Mouse (Mus musculus) splenic B cell, adult 2 months (primary cell): ENCODE measurements around the gene Vcp.

ENCODE experiments used
- DNase-seq: peaks from one replicate; pipeline ENCODE4 v3.0.0-alpha.2; 2011; ENCODE audit warnings: low read depth, low spot score
- H3K27me3 ChIP-seq: 2 replicates; pipeline ENCODE4 v1.6.1; 2012; ENCODE audit warnings: mild to moderate bottlenecking, low read length, moderate library complexity, mixed read lengths; ENCODE audit not compliant: control insufficient read depth, poor library complexity, insufficient read depth, severe bottlenecking
- H3K36me3 ChIP-seq: 2 replicates; pipeline ENCODE4 v1.6.1; 2012; ENCODE audit warnings: mild to moderate bottlenecking, low read length, moderate library complexity, mixed read lengths; ENCODE audit not compliant: control insufficient read depth, poor library complexity, insufficient read depth, severe bottlenecking

Vcp gene

DNA sequence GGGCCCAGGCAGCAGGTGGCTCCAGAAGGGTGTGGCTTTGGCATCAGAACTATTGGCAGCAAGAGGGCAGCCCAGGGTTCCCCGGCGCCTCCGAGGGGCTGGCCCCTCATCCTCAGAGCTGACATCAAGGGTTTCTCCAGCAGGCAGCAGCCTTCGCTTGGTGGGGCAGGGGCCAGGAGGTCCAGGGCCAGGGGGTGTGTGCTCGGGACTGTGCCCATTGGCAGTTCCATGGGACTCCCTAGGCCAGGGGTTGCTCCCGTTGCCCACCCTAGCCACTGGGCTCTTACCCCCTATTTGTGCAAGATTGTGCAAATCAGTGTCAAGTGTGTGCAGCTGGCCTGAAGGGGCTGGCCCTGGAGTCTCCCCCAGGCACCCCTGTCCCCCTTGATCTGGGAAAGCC lies 35.5 kb upstream of the Vcp start:
- no peak for DNase-seq
- Histone ChIP-seq H3K36me3 (no peaks in the 10 kb centered on the region; the same call in 1 of the 2 replicates), H3K27me3 (no peaks in the 10 kb centered on the region)

DNA sequence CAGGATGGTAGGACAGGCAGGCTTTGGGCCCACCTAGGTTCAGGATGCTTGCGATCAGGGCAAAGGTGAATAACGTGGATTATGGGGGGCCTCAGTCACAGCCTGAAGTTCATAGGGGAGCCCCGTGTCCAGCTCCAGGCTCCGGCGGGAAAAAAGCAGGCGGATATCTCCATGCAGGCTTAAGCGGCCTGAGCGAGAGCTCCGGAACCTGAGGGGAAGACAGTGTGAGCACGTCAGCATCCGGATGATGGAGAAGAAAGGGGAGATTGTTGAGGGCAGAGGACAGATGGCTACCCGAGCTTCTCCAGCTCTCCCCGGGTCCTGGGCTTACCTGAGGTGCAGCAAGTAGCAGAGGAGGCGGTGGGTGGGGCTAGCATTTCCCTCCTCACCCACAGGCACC lies 33.2 kb upstream of the Vcp start:
- no peak for DNase-seq
- peaks cover 2% of the 10 kb centered on the region; the same call in 1 of the 2 replicates for H3K36me3 ChIP-seq

DNA sequence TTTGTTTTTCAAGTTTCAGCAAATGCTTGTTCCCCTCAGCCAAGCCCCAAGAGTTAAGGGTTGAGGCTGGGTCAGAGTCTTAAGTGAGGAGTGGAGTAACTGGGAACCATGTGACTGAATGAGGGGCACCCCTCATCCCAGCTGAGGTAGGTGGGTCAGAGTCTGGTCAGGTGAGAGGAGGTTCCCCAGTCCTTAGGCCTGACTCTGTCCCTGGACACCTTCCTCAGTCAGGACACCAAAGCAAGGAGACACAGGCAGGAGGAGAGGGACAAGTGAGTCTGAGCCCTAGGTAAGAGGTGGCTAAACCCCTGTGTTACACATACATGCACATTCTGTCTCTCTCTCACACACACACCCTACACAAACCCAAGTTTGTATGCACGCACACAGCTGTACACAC lies 32.2 kb upstream of the Vcp start:
- DNase-seq, result no peak
- H3K27me3 ChIP-seq, result no peaks in the 10 kb centered on the region

More for the DNA sequence above, 33.2 kb upstream of the Vcp start:
- no peaks in the 10 kb centered on the region for H3K27me3 ChIP-seq

DNA sequence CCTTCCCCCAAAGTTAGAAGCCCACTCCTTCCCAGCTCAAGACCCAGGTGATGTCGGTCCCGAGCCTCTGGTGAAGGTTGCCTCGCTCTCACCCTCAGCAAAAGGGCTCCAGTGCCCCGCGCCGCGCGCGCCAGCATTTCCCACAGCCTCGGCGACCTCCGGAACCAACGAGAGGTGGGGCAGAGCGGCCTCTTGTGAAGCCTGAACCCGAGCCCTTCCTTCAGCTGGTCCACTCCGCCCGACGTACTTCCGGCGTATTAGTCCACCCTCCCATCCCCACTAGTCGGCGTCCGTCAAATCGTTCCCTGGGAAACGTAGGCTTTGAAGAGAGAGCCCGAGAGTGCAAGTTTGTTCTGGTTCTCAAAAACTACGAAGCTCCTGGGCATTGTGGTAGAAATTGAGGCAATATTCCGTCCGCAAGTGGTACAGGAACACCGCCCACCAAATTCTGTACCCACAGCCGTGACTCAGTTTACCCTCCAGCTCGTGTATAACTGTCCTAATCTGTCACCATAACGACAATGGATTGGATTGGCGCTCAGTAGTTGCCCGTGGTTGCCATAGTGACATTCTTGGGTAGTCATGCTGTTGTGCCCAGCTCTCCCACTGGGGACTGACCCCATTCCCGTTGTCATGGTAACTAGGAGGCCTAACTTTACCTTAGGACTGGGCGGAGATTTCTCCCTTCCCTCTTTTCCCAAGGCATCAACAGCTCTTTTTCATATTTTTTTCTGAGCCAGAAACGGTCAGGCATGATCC lies 31.1 kb upstream of the Vcp start, which contains the start of gene Stoml2:
Gene Stoml2, minus strand, starts transcription at position 474 of the 759 bp plus-strand sequence.
- Histone ChIP-seq H3K36me3 (peaks cover 4% of the 10 kb centered on the region), H3K27me3 (no peaks in the 10 kb centered on the region)
- peak; percentile 93 for DNase-seq

More for the DNA sequence above, 32.2 kb upstream of the Vcp start:
- H3K36me3 ChIP-seq, result peaks cover 4% of the 10 kb centered on the region; the same call in 1 of the 2 replicates

DNA sequence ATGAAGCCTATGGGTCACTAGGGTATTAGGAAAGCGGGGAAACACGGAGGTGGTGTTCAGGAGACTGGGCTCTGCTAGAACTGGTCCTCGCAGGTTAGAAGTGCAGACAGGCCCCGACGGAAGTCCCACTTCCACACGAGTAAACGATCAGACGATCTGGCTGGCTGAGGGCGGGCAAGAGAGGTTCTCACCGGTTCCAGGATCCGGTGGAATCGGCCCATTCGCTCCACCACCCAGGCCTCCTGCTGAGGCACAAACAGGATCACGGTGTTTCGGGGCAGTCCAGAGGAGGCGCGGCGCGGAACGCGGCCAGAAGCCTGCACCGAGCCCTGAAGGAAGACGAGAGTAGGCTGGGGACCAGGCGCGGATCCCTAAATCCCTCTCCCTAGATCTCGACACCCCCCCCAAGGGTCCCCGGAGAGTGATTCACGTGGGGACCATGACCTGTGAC lies 30.5 kb upstream of the Vcp start:
- peak; percentile 26 for DNase-seq
- no peaks in the 10 kb centered on the region for H3K27me3 ChIP-seq
- peaks cover 4% of the 10 kb centered on the region for H3K36me3 ChIP-seq

DNA sequence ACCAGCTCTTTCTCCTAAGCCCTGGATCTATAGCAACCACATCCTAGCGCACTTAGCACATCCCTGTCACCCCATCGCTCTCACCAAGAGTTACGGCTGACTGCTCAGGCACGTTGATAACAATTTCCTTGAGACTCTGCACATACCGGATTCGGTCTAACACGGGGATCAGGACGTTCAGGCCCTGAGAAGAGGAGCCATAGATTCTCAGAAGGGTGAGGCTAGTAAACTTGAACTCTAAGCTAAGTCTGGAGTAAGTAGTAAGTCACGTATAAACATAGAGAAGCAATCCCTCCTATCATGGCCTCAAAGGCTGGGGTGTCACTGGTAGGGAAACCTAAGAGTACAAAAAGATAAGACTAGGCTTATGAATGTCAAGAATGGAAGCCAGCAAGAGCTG lies 30.0 kb upstream of the Vcp start:
- no peak for DNase-seq
- H3K36me3 ChIP-seq, result peaks cover 4% of the 10 kb centered on the region

DNA sequence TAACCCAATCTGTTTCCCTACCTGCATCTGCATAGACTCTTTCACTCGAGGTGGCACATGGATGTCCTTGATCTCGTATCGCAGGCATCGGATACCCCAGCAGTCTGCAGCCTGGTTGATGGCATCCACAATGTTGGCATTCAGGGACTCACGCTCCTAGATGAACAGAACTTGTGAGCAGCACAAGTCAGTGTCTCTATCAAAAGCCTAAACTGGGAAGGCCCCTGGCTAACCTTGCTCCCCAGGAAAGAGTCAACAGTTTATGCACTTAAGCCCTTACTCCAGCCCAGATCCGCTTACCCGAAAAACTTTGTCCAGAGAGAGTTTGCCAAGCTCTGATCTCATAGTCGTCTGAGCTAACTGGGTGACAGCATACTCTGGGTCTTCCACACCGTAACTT lies 29.4 kb upstream of the Vcp start:
- DNase-seq, result no peak
- Histone ChIP-seq H3K36me3 (peaks cover 4% of the 10 kb centered on the region), H3K27me3 (no peaks in the 10 kb centered on the region)

More for the DNA sequence above, 30.0 kb upstream of the Vcp start:
- H3K27me3 ChIP-seq, result no peaks in the 10 kb centered on the region

DNA sequence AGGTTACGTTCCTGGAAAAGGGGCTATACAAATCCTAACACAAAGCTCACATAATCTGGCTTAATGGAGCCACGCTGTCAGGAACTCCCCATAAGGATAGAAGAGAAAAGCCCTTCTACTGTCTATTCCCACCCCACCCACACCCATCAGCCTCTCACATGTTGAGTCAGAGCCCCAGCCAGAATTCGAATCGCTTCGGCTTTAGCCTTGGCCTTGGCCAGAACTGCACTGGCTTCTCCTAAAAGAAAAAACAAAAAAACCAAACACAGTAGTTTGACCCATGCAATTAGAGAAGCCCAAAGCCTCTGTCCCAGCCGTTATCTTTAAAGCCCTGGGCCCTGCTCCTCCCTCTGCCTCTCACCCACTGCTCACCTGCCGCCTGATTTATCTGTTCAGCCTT lies 28.8 kb upstream of the Vcp start:
- Histone ChIP-seq H3K27me3 (no peaks in the 10 kb centered on the region), H3K36me3 (peaks cover 4% of the 10 kb centered on the region)
- DNase-seq, result no peak

DNA sequence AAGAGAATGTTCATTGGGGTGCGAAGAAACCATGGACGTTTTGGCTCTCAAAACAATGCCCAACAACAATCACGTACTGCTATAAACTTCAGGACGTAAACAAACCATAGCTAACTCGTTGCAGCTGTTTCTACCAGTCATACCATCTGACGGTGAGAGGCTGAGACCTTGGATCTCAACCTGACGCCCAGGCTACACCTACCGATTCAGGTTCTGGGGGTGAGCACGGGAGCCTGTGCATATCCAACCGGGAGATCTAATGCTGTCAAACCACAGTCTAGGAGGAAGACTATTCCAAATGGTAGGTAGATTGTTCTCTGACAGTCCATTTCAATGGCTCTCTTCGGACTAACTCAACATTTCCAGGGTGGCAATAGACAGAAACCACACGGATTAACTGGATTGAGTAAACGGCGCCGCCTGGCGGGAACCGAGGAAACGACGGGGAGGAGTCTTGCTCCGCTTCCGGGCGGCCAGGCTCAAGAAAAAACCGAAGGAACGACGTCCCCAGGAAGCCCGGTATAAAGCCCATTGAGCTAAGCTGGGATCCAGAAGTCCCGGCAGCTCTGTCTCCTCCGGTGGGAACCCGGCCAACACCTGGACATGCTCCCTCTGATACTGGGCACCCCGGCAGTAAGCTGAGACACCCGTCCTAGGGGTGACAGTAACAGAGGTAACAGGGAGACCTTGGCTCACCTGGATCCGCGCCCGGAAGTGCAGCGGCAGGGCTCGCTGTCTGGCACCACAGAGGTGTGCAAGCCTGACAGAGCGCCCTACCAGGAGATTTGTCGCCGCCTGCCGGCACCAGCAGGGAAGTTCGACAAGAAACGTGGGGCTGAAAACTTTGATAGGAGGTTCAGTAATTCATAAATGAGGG lies 25.0 kb upstream of the Vcp start, which contains the start of gene Pigo:
Gene Pigo, minus strand, starts transcription at position 736 of the 877 bp plus-strand sequence.
- peak; percentile 92 for DNase-seq
- peaks cover 14% of the 10 kb centered on the region for H3K36me3 ChIP-seq
- H3K27me3 ChIP-seq, result no peaks in the 10 kb centered on the region

DNA sequence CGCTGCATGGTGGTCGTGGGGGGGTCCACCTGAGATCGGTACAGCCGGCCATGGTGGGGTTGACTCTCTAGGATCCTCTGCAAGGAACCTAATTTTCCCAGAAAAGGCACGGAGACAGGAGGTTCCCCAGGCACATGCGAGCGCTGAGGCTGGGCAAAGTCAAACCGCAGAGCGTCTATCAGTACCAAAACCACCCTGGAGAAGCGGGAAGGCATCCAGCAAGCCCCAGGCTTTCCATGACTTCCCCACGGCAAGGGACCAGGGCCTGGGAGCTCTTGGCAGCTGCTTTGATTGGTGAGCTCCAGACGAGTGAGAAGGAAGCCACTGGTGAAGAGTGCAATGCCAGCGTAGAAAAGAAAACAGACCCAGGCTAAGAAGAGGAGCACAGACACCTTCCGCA lies 24.4 kb upstream of the Vcp start:
- Histone ChIP-seq H3K36me3 (peaks cover 13% of the 10 kb centered on the region), H3K27me3 (no peaks in the 10 kb centered on the region)
- DNase-seq, result no peak

DNA sequence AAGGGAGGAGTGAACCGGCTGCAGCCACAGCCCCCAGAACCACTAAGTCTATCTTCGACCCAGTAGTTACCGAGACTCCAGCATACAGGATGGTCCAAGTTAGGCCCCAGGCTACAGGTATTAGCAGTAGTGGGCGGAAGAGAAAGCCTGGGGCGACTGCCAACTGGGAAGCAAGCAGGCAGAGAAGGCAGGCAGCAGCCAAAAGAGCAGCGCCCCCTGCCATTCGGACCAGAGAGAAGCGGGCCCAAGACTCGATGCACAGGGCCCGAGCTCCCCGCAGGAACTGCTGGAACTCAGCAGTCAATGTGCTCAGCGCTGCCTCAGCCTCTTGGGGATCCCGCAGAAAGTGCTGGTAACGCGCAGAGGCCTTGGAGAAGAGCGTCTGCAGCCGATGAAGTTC lies 21.0 kb upstream of the Vcp start:
- Histone ChIP-seq H3K36me3 (peaks cover 14% of the 10 kb centered on the region), H3K27me3 (no peaks in the 10 kb centered on the region)

DNA sequence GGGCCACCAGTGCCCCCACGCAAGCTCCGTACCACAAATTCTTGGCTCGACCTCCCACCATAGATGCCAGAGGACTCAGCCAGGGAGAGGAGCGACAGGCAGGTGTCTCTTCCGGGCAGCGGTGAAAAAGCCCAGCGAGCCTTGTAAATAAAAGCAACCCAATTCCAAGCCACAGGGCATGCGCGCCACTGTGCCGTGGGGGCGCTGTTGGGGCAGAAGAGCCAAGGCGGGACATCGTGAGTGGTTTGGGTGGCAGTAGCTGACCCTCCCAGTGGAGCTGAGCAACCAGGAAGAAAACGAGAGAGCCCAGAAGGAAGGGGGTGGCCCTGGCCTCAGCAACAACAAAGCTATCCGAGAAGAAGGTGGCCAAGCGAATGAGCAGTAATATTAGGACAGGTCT lies 20.6 kb upstream of the Vcp start:
- no peak for DNase-seq
- H3K36me3 ChIP-seq, result peaks cover 16% of the 10 kb centered on the region
- H3K27me3 ChIP-seq, result no peaks in the 10 kb centered on the region

More for the DNA sequence above, 21.0 kb upstream of the Vcp start:
- DNase-seq, result no peak

DNA sequence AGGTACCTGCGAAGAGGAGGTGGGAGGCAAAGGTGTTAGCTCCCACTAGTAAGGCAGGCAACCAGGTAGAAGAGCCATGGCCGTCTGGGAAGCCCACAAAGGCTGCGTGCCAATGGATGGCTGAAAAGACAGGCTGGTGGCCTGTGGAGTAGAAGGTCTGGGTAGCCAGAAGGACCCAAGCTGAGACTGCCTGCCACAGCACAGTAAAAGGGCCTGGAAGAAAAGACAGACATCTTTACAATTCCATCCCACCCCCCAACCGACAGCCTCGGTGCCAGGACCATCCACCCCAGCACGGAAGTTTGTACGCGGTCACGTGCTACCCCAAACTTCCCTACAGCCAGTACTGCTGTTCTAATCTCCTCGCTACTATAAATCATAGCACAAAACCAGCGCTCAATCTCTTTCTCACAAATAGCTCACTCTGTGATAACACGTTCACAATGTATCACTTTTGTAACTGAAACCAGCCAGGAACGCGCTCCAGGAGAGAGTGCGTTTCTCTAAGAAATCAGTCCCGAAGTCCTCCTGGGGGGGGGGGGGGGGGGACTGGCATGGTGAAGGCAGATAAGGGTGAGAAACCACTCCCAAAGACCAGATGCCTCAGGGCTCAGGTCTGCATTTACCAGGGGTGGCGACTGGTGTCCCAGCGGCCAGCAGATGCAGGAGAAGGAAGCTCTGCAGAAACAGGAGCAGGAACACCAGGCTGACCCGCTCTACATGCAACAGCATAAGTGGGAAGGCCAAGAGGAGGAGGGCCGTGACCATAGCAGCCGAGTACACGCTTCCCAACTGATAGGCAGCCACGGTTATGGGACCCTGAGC lies 19.5 kb upstream of the Vcp start:
- H3K27me3 ChIP-seq, result no peaks in the 10 kb centered on the region
- no peak for DNase-seq
- H3K36me3 ChIP-seq, result peaks cover 17% of the 10 kb centered on the region

DNA sequence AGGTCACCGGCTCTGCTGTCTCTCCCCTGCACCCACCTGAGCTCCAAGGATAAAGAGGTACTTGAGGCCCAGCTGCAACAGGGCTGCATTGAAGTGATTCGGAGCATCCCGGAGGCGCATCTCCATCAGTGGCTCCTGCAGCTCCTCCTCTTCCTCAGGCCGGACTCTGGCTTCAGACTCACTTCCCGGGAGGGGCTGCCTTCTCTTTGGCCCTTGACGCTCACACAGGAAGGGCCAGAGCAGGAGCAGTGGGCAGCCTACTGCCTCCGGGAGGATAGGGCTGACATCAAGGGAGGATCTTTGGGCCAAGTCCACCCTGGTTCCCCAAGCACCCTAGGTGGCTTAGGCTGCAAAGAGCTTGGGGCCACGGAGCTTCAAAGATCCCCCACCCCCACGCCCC lies 18.9 kb upstream of the Vcp start:
- no peaks in the 10 kb centered on the region for H3K27me3 ChIP-seq
- no peak for DNase-seq
- peaks cover 17% of the 10 kb centered on the region for H3K36me3 ChIP-seq
